Mouse (Mus musculus): ENCODE measurements around the gene Etv2.

- TF ChIP-seq POLR2A (IDR thresholded peaks at IDR 0.05; ENCODE audit: insufficient read length, low read depth) (no peak), USF1 (IDR thresholded peaks at IDR 0.05; ENCODE audit: low read depth) (no peak), TCF3 (IDR thresholded peaks at IDR 0.05; ENCODE audit: insufficient read length, low read depth) (no peak), REST (IDR thresholded peaks at IDR 0.05; ENCODE audit: insufficient read depth, insufficient read length) (no peak), TCF12 (IDR thresholded peaks at IDR 0.05; ENCODE audit: insufficient read depth, poor library complexity, severe bottlenecking) (no peak)
Observed at GRCm38 (mm10) chr7:30615049-30615760, 20.4 kb downstream of the Etv2 start.
